Mouse (Mus musculus): ENCODE results near the gene Fmo2. TPM values are rescaled to one million over a fixed set of nuclear protein-coding genes. Genes with fewer than 3 reads are reported as not detected.

Fmo2 gene
- polyA plus RNA-seq, 1 experiment: 161 TPM

DNA sequence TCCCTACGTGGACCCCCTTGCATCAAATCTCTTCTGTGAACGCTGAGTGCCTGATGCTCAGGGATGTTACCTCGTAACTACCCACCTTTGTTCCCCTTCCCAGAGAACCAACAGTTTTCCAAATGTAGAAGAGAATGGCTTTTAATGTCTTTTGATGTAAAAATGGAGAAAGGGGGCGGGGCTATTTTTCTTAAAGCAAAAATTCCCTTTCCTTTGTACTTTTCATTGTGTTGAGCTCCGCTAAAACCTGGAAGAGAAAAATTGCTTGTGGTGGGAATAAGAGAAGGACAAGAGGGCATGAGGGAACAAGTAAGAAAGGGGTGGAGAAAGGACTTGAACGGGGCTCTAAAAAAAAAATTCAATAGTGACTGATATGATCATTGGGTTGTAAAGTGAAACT lies 38.9 kb upstream of the Fmo2 start, which contains the start of gene Fmo6:
Fmo6 (minus strand) TSS at position 101 of the 400 bp plus-strand sequence.
- no peaks in the 10 kb centered on the region for H3K4me1 ChIP-seq (ENCODE audit: control insufficient read depth, insufficient read depth, low read length)
- no peaks in the 10 kb centered on the region for H3K27me3 ChIP-seq (replicated peaks; ENCODE audit: control insufficient read depth, insufficient read depth, low read length)
- no peak within 1 kb of the TSS for H3K27ac ChIP-seq (ENCODE audit: insufficient read depth, low read depth, low read length)
- no peak for TF ChIP-seq CTCF (conservative IDR thresholded peaks at IDR 0.05; ENCODE audit: insufficient read depth, insufficient read length, low read depth, low read length)
- H3K4me3 ChIP-seq (ENCODE audit: insufficient read depth, low read depth, low read length): no peak within 1 kb of the TSS
- H3K36me3 ChIP-seq (ENCODE audit: control insufficient read depth, insufficient read depth, low read length): no peaks in the 10 kb centered on the region
- 78% methylated on average over 6 of the region's 6 CpGs for WGBS
- DNase-seq: no peak

DNA sequence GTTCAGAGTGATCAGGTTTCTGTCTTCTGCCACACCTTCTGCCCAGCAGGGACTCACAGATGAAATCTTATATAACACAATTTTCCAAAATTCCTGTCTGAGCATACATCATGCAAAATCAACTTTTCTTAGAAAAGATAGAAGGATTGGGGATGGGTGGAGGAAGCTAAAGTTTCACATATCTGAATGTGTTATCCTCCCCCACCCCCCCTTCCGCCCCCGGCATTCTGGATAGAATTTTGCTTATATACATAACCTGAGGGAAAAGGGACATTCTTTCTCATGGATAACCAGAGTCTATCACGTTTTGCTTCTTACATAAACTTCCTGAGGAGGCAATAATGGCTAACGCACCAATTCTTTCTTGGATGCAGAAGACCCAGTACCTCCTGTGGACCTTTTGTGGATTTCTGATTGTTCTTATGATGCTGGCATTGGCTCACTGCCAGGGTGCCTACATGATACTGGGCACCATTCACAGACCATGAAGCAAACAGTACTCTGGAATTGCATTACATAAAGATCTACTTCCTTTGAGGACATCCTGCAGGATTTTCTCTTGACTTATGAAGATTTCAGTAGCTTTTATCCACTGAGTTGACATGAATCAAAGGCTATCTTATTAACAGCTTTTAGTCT lies 36.0 kb upstream of the Fmo2 start:
- Histone ChIP-seq H3K27ac (ENCODE audit: insufficient read depth, low read depth, low read length) (no peak overlapping the region), H3K36me3 (ENCODE audit: control insufficient read depth, insufficient read depth, low read length) (no peaks in the 10 kb centered on the region), H3K27me3 (replicated peaks; ENCODE audit: control insufficient read depth, insufficient read depth, low read length) (no peaks in the 10 kb centered on the region), H3K4me1 (ENCODE audit: control insufficient read depth, insufficient read depth, low read length) (no peaks in the 10 kb centered on the region; the same call in 1 of the 2 replicates), H3K4me3 (ENCODE audit: insufficient read depth, low read depth, low read length) (no peak overlapping the region)
- WGBS: 74% methylated on average over 4 of the region's 4 CpGs
- DNase-seq: no peak
- TF ChIP-seq POLR2A (IDR thresholded peaks at IDR 0.05; ENCODE audit: low read depth, low read length) (no peak), CTCF (conservative IDR thresholded peaks at IDR 0.05; ENCODE audit: insufficient read depth, insufficient read length, low read depth, low read length) (no peak)

DNA sequence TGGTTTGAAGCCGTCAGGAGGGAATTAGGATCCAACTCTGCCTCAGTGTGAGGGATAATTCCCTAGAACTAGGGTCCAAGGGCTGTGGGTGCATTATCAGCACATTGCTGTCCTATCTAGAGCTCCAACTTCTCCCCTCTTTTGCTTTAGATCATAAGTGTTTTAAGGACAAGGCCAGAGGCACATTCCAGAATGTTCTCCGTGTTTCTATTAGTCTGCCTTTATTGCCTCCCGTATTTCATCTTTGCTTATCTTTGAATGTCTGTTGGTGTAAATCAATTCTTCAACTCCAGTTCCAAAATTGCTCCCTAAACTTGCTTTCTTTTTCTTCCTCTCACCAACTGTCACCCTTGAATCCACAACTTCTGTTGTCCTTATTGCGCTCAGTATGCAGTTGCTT lies 33.9 kb upstream of the Fmo2 start:
- peak; percentile 61 for DNase-seq
- peak overlapping the region; percentile 27 for H3K27ac ChIP-seq (ENCODE audit: insufficient read depth, low read depth, low read length)
- H3K36me3 ChIP-seq (ENCODE audit: control insufficient read depth, insufficient read depth, low read length): no peaks in the 10 kb centered on the region
- no peaks in the 10 kb centered on the region for H3K27me3 ChIP-seq (replicated peaks; ENCODE audit: control insufficient read depth, insufficient read depth, low read length)
- TF ChIP-seq CTCF (conservative IDR thresholded peaks at IDR 0.05; ENCODE audit: insufficient read depth, insufficient read length, low read depth, low read length) (no peak), POLR2A (IDR thresholded peaks at IDR 0.05; ENCODE audit: low read depth, low read length) (no peak)
- H3K4me1 ChIP-seq (ENCODE audit: control insufficient read depth, insufficient read depth, low read length): no peaks in the 10 kb centered on the region; the same call in 1 of the 2 replicates
- 83% methylated on average over 4 of the region's 4 CpGs for WGBS
- H3K4me3 ChIP-seq (ENCODE audit: insufficient read depth, low read depth, low read length): no peak overlapping the region

DNA sequence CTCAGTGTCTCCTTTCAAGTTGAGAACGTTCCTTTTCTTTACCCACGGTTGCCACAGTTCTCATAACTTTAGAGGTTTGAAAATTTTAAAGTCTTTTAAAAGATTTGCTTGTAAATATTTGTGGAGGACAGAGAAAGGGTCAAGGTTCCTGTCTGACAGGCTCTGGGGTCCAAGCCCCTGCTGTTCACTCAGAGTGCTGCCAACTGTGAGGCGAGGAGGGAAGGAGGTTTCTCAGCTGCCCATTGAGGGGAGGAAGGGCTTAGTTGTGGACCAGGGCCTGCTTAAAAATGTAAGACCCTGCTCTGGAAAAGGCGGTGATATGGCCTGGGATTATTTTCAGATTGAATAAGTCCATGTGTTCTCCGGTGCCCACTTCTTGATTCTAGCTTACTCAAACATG lies 33.4 kb upstream of the Fmo2 start:
- Histone ChIP-seq H3K27me3 (replicated peaks; ENCODE audit: control insufficient read depth, insufficient read depth, low read length) (no peaks in the 10 kb centered on the region), H3K4me1 (ENCODE audit: control insufficient read depth, insufficient read depth, low read length) (no peaks in the 10 kb centered on the region; the same call in 1 of the 2 replicates), H3K27ac (ENCODE audit: insufficient read depth, low read depth, low read length) (peak overlapping the region; percentile 27), H3K36me3 (ENCODE audit: control insufficient read depth, insufficient read depth, low read length) (no peaks in the 10 kb centered on the region), H3K4me3 (ENCODE audit: insufficient read depth, low read depth, low read length) (no peak overlapping the region)
- 80% methylated on average over 5 of the region's 5 CpGs for WGBS
- no peak for DNase-seq
- TF ChIP-seq CTCF (conservative IDR thresholded peaks at IDR 0.05; ENCODE audit: insufficient read depth, insufficient read length, low read depth, low read length) (no peak), POLR2A (IDR thresholded peaks at IDR 0.05; ENCODE audit: low read depth, low read length) (no peak)

DNA sequence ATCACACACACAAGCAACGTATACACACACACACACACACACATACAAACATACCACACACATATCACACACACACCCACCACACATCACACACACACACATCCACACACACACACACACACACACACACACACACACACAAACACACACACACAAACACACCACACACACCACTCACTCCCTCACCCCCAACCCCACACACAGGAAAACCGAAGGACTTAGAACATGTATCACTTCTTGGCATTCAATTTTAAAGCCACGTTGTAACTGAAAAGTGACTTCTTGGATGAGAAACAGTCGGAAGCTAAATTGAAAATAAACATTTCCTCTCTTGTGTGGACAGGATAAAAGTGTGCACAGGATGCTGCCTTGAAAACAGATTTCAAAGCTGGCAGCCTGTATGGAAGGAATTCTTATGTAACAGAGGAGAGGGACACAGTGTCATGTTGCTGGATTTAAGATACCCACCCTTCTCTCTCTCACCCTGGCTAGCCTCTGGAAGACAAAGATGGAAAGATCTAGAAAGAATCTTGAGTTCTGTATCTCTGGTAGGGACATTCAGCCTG lies 32.9 kb upstream of the Fmo2 start:
- DNase-seq: peak; percentile 47
- Histone ChIP-seq H3K27ac (ENCODE audit: insufficient read depth, low read depth, low read length) (peak overlapping the region; percentile 27; the same call in 1 of the 2 replicates), H3K36me3 (ENCODE audit: control insufficient read depth, insufficient read depth, low read length) (no peaks in the 10 kb centered on the region), H3K27me3 (replicated peaks; ENCODE audit: control insufficient read depth, insufficient read depth, low read length) (no peaks in the 10 kb centered on the region), H3K4me1 (ENCODE audit: control insufficient read depth, insufficient read depth, low read length) (no peaks in the 10 kb centered on the region; the same call in 1 of the 2 replicates), H3K4me3 (ENCODE audit: insufficient read depth, low read depth, low read length) (no peak overlapping the region)
- WGBS: 48% methylated on average over 4 of the region's 4 CpGs
- TF ChIP-seq CTCF (conservative IDR thresholded peaks at IDR 0.05; ENCODE audit: insufficient read depth, insufficient read length, low read depth, low read length): no peak
- TF ChIP-seq POLR2A (IDR thresholded peaks at IDR 0.05; ENCODE audit: low read depth, low read length): no peak

DNA sequence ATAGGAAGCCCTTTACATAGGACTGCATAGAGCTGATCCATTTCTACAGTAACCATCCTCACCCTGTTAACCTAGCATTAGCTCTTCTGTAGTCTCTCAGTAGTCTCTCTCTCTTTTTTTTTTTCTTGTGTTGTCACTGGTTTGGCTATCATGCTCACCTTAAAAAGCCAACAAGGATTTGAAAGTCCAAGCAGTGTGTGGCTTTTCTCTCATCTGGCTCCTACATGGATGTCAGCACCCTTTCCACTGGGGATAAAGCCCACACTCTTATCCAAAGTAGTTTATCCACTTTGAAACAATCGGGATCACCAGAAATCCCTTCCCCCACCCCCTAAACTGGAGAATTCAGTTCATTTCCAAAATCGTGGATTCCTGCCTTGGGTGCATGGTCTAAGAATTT lies 32.1 kb upstream of the Fmo2 start:
- no peak overlapping the region for H3K4me3 ChIP-seq (ENCODE audit: insufficient read depth, low read depth, low read length)
- no peak for DNase-seq
- no peaks in the 10 kb centered on the region for H3K36me3 ChIP-seq (ENCODE audit: control insufficient read depth, insufficient read depth, low read length)
- H3K27ac ChIP-seq (ENCODE audit: insufficient read depth, low read depth, low read length): no peak overlapping the region
- TF ChIP-seq POLR2A (IDR thresholded peaks at IDR 0.05; ENCODE audit: low read depth, low read length): no peak
- TF ChIP-seq CTCF (conservative IDR thresholded peaks at IDR 0.05; ENCODE audit: insufficient read depth, insufficient read length, low read depth, low read length): no peak
- no peaks in the 10 kb centered on the region; the same call in 1 of the 2 replicates for H3K4me1 ChIP-seq (ENCODE audit: control insufficient read depth, insufficient read depth, low read length)
- 59% methylated on average over 2 of the region's 2 CpGs for WGBS
- H3K27me3 ChIP-seq (replicated peaks; ENCODE audit: control insufficient read depth, insufficient read depth, low read length): no peaks in the 10 kb centered on the region

DNA sequence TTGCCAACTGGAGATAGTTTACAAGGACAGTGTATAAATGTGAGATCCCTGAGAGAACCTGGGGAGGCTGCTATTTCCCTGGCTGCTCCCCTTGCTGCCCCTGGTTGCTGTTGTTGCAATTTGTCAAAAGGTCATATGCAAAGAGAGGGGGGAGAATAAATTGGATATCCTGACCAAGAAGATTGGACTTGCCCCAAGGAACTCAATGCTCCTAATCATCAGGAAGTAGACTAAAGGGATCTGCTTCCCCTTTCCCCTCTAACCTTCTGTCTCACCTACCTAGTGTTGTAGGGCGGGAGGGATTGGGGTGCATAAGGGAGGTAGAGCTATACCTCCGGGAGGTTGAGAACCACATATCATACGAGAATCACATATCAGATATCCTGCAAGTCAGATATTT lies 30.6 kb upstream of the Fmo2 start:
- TF ChIP-seq POLR2A (IDR thresholded peaks at IDR 0.05; ENCODE audit: low read depth, low read length): no peak
- TF ChIP-seq CTCF (conservative IDR thresholded peaks at IDR 0.05; ENCODE audit: insufficient read depth, insufficient read length, low read depth, low read length): no peak
- Histone ChIP-seq H3K4me1 (ENCODE audit: control insufficient read depth, insufficient read depth, low read length) (no peaks in the 10 kb centered on the region; the same call in 1 of the 2 replicates), H3K36me3 (ENCODE audit: control insufficient read depth, insufficient read depth, low read length) (no peaks in the 10 kb centered on the region), H3K27me3 (replicated peaks; ENCODE audit: control insufficient read depth, insufficient read depth, low read length) (no peaks in the 10 kb centered on the region), H3K4me3 (ENCODE audit: insufficient read depth, low read depth, low read length) (no peak overlapping the region), H3K27ac (ENCODE audit: insufficient read depth, low read depth, low read length) (no peak overlapping the region)
- WGBS: 90% methylated on average over 3 of the region's 3 CpGs
- no peak for DNase-seq
